Mouse (Mus musculus) intestine, postnatal 0 days (tissue): ENCODE measurements around the gene Olfr11. TPM values are rescaled to one million over a fixed set of nuclear protein-coding genes. Genes with fewer than 3 reads are reported as not detected.

ENCODE experiments used
- ATAC-seq: fragments of 200-750 bp; cut with Nextera tagmentation; 2 replicates; pipeline ENCODE4 v1.8.0; 2017; ENCODE audit warnings: mild to moderate bottlenecking, moderate TSS enrichment, moderate library complexity
- H3K27ac ChIP-seq: fragments of 300-500 bp; sonication (generic); 2 replicates; pipeline ENCODE4 v1.5.1; 2014; ENCODE audit warnings: mild to moderate bottlenecking, low read depth, low read length, moderate library complexity
- H3K27me3 ChIP-seq: fragments of 300-500 bp; sonication (generic); replicated peaks from 2 replicates; pipeline ENCODE4 v1.6.1; 2014; ENCODE audit warnings: low read length, mixed read lengths; ENCODE audit not compliant: control insufficient read depth, insufficient read depth
- H3K36me3 ChIP-seq: fragments of 300-500 bp; sonication (generic); 2 replicates; pipeline ENCODE4 v1.6.1; 2014; ENCODE audit warnings: mild to moderate bottlenecking, moderate library complexity; ENCODE audit not compliant: control insufficient read depth, insufficient read depth
- H3K4me1 ChIP-seq: fragments of 300-500 bp; sonication (generic); replicated peaks from 2 replicates; pipeline ENCODE4 v1.6.1; 2014; ENCODE audit warnings: antibody characterized with exemption, low read length, mixed read lengths; ENCODE audit not compliant: control insufficient read depth, insufficient read depth
- H3K4me2 ChIP-seq: fragments of 300-500 bp; sonication (generic); replicated peaks from 2 replicates; pipeline ENCODE4 v1.6.1; 2014; ENCODE audit warnings: low read depth, mild to moderate bottlenecking, moderate library complexity
- H3K4me3 ChIP-seq: fragments of 300-500 bp; sonication (generic); 2 replicates; pipeline ENCODE4 v1.5.1; 2014; ENCODE audit warnings: low read depth, low read length
- H3K9ac ChIP-seq: fragments of 300-500 bp; sonication (generic); 2 replicates; pipeline ENCODE4 v1.6.1; 2014; ENCODE audit warnings: mild to moderate bottlenecking, low read depth, low read length
- H3K9me3 ChIP-seq: fragments of 300-500 bp; sonication (generic); 2 replicates; pipeline ENCODE4 v1.6.1; 2016; ENCODE audit warnings: mixed run types; ENCODE audit not compliant: control insufficient read depth
- CTCF ChIP-seq: sonication (generic); IDR thresholded peaks from 2 replicates; pipeline ENCODE4 v1.5.1; 2016; ENCODE audit warnings: low read depth, mild to moderate bottlenecking, control low read depth, antibody characterized with exemption, moderate library complexity
- WGBS: fragments of 180-500 bp; shearing (Covaris S2); extraction: QIAGEN DNeasy Blood & Tissue Kit; methylation state at CpG from one replicate; pipeline ENCODE4 v1.1.7; 2014; 5-methylcytosine and 5-hydroxymethylcytosine counted together
- polyA plus RNA-seq: library from polyadenylated mRNA; unstranded; fragments of >200 nt; fragmentation: Nextera tagmentation; extraction: Ambion mirVana; gene quantifications from 2 replicates; pipeline ENCODE4 v1.2.1, GENCODE M21; 2015

The Olfr11 gene
- 0.04 TPM in 1 of 2 replicates, not detected in the other for polyA plus RNA-seq

GRCm38 (mm10) chr13:21642418-21642817 is at the start of gene Olfr11:
TSS of gene Olfr11 (minus strand) at chr13:21642518.
- H3K4me1 ChIP-seq, result no peaks in the 10 kb centered on the region
- no peak within 1 kb of the TSS for H3K4me3 ChIP-seq
- TF ChIP-seq CTCF, result no peak
- no peaks in the 10 kb centered on the region for H3K27me3 ChIP-seq
- 84% methylated on average over 2 of the region's 2 CpGs for WGBS
- no peak within 1 kb of the TSS for H3K4me2 ChIP-seq
- H3K27ac ChIP-seq, result no peak within 1 kb of the TSS
- no peak within 1 kb of the TSS for H3K9ac ChIP-seq
- H3K9me3 ChIP-seq, result no peaks in the 10 kb centered on the region
- no peaks in the 10 kb centered on the region for H3K36me3 ChIP-seq
- ATAC-seq, result no peak

GRCm38 (mm10) chr13:21677305-21677704 is 35.0 kb upstream of the Olfr11 start, which contains the start of gene Olfr1360:
TSS of gene Olfr1360 (minus strand) at chr13:21677405.
- Histone ChIP-seq H3K9me3 (no peaks in the 10 kb centered on the region), H3K27me3 (no peaks in the 10 kb centered on the region), H3K4me1 (no peaks in the 10 kb centered on the region), H3K27ac (no peak within 1 kb of the TSS), H3K4me2 (no peak within 1 kb of the TSS), H3K4me3 (no peak within 1 kb of the TSS), H3K9ac (no peak within 1 kb of the TSS), H3K36me3 (no peaks in the 10 kb centered on the region)
- ATAC-seq, result no peak
- TF ChIP-seq CTCF, result no peak
- WGBS, result 79% methylated on average over 2 of the region's 2 CpGs

- Histone ChIP-seq H3K4me1 (no peaks in the 10 kb centered on the region), H3K27ac (no peak within 1 kb of the TSS), H3K9me3 (no peaks in the 10 kb centered on the region), H3K9ac (no peak within 1 kb of the TSS), H3K4me2 (no peak within 1 kb of the TSS), H3K27me3 (no peaks in the 10 kb centered on the region), H3K4me3 (no peak within 1 kb of the TSS), H3K36me3 (no peaks in the 10 kb centered on the region)
- TF ChIP-seq CTCF, result no peak
- WGBS, result 71% methylated on average over 2 of the region's 2 CpGs
- ATAC-seq, result no peak
Observed at GRCm38 (mm10) chr13:21663286-21663685, 21.0 kb upstream of the Olfr11 start, which contains the start of gene Olfr1361. TSS of gene Olfr1361 (minus strand) at chr13:21663386.

- no peaks in the 10 kb centered on the region for H3K27me3 ChIP-seq
- no peak within 1 kb of the TSS for H3K4me2 ChIP-seq
- H3K9me3 ChIP-seq, result no peaks in the 10 kb centered on the region
- ATAC-seq, result no peak
- H3K4me1 ChIP-seq, result no peaks in the 10 kb centered on the region
- H3K27ac ChIP-seq, result no peak within 1 kb of the TSS
- no peaks in the 10 kb centered on the region for H3K36me3 ChIP-seq
- H3K9ac ChIP-seq, result no peak within 1 kb of the TSS
- no peak within 1 kb of the TSS for H3K4me3 ChIP-seq
- TF ChIP-seq CTCF, result no peak
Observed at GRCm38 (mm10) chr13:21613922-21614321, 28.4 kb downstream of the Olfr11 start, which contains the start of gene Olfr1362. TSS of gene Olfr1362 (minus strand) at chr13:21614022.

- Histone ChIP-seq H3K4me3 (no peak overlapping the region), H3K4me1 (no peaks in the 10 kb centered on the region), H3K4me2 (no peak overlapping the region), H3K9me3 (no peaks in the 10 kb centered on the region), H3K9ac (no peak overlapping the region), H3K27ac (no peak overlapping the region), H3K36me3 (no peaks in the 10 kb centered on the region), H3K27me3 (no peaks in the 10 kb centered on the region)
- no peak for ATAC-seq
- TF ChIP-seq CTCF, result no peak
- WGBS, result 69% methylated on average over 2 of the region's 2 CpGs
Observed at GRCm38 (mm10) chr13:21591618-21592017, 50.7 kb downstream of the Olfr11 start.

Other genes with a start within 250 kb of the Olfr11 start
- gene Zkscan3, start 239.8 kb downstream of the Olfr11 start, polyA plus RNA-seq, result 37.1 and 40.6 TPM in 2 replicates
- gene Pgbd1, start 201.5 kb downstream of the Olfr11 start, polyA plus RNA-seq, result 0.47 and 0.60 TPM in 2 replicates
- 11.4 and 14.7 TPM in 2 replicates for gene Zscan26, start 188.8 kb downstream of the Olfr11 start, polyA plus RNA-seq
- gene Nkapl, start 174.0 kb downstream of the Olfr11 start, polyA plus RNA-seq, result 2.1 and 2.7 TPM in 2 replicates
- 1.4 and 2.3 TPM in 2 replicates for gene Zkscan4, start 163.6 kb downstream of the Olfr11 start, polyA plus RNA-seq
- gene Gm10065, start 163.1 kb downstream of the Olfr11 start, polyA plus RNA-seq, result not detected in 2 replicates
- gene AK157302, start 147.3 kb downstream of the Olfr11 start, polyA plus RNA-seq, result 0.12 and 0.30 TPM in 2 replicates
- 14.1 and 19.3 TPM in 2 replicates for gene Gm11273, start 141.1 kb downstream of the Olfr11 start, polyA plus RNA-seq
- gene Zkscan8, start 111.4 kb downstream of the Olfr11 start, polyA plus RNA-seq, result 1.6 and 2.0 TPM in 2 replicates
- gene Olfr1366, start 99.7 kb downstream of the Olfr11 start, polyA plus RNA-seq, result 0.14 TPM in 1 of 2 replicates, not detected in the other
- not detected in 2 replicates for gene Olfr1535, start 82.6 kb downstream of the Olfr11 start, polyA plus RNA-seq
- gene Olfr1364, start 60.8 kb downstream of the Olfr11 start, polyA plus RNA-seq, result not detected in 2 replicates
- gene Olfr1362, start 28.5 kb downstream of the Olfr11 start, polyA plus RNA-seq, result not detected in 2 replicates
- gene Olfr1361, start 20.9 kb upstream of the Olfr11 start, polyA plus RNA-seq, result not detected in 2 replicates
- not detected in 2 replicates for gene Olfr1360, start 34.9 kb upstream of the Olfr11 start, polyA plus RNA-seq
- not detected in 2 replicates for gene Olfr1359, start 55.6 kb upstream of the Olfr11 start, polyA plus RNA-seq
- gene Hist1h2bl, start 73.6 kb upstream of the Olfr11 start, polyA plus RNA-seq, result 1.9 TPM in 1 of 2 replicates, not detected in the other
- 6.1 and 12.0 TPM in 2 replicates for gene Hist1h2ai, start 73.9 kb upstream of the Olfr11 start, polyA plus RNA-seq
- gene Hist1h3h, start 75.1 kb upstream of the Olfr11 start, polyA plus RNA-seq, result 2.4 and 2.9 TPM in 2 replicates
- 0.51 and 0.76 TPM in 2 replicates for gene Hist1h2bm, start 79.5 kb upstream of the Olfr11 start, polyA plus RNA-seq
- 0.40 and 0.42 TPM in 2 replicates for gene Hist1h4j, start 92.5 kb upstream of the Olfr11 start, polyA plus RNA-seq
- 1.4 and 2.1 TPM in 2 replicates for gene Hist1h4k, start 108.0 kb upstream of the Olfr11 start, polyA plus RNA-seq
- 5.0 and 9.5 TPM in 2 replicates for gene Hist1h2ak, start 111.3 kb upstream of the Olfr11 start, polyA plus RNA-seq
- gene Hist1h2bn, start 111.6 kb upstream of the Olfr11 start, polyA plus RNA-seq, result 1.1 TPM in 2 replicates
- 7.3 and 8.1 TPM in 2 replicates for gene Hist1h1b, start 138.1 kb upstream of the Olfr11 start, polyA plus RNA-seq
- 34.1 and 39.6 TPM in 2 replicates for gene Hist1h3i, start 140.9 kb upstream of the Olfr11 start, polyA plus RNA-seq
- 1.5 and 3.2 TPM in 2 replicates for gene Hist1h2an, start 144.7 kb upstream of the Olfr11 start, polyA plus RNA-seq
- 0.41 and 1.5 TPM in 2 replicates for gene Hist1h2bp, start 144.9 kb upstream of the Olfr11 start, polyA plus RNA-seq
- gene Hist1h2bq, start 167.7 kb upstream of the Olfr11 start, polyA plus RNA-seq, result 7.8 and 9.8 TPM in 2 replicates
- gene Hist1h2ao, start 167.9 kb upstream of the Olfr11 start, polyA plus RNA-seq, result not detected in 2 replicates
- not detected in 2 replicates for gene Hist1h4m, start 169.2 kb upstream of the Olfr11 start, polyA plus RNA-seq
- gene Hist1h4n, start 189.7 kb upstream of the Olfr11 start, polyA plus RNA-seq, result 2.1 and 5.3 TPM in 2 replicates
- 1,504 and 1,780 TPM in 2 replicates for gene Hist1h2ap, start 191.0 kb upstream of the Olfr11 start, polyA plus RNA-seq
- gene Hist1h2br, start 191.2 kb upstream of the Olfr11 start, polyA plus RNA-seq, result 7.8 and 10.0 TPM in 2 replicates